In genomic region chr19:41670473-41670872, GRCm38 (mm10) we compare ENCODE assay signal across 10 mouse cellular contexts.
DNase-seq lines count a peak whose midpoint lies in the region; ATAC-seq and TF ChIP-seq lines count a peak whose summit lies in the region.
"Had no signal": no experiment of that assay in that cellular context is flagged by ENCODE, and none has a peak within 500 bp of the region (broad histone marks: within the 10 kb centered on the region; RNA-seq: fewer than 3 reads in every experiment).

No protein-coding gene starts in this region.

- H3K27me3 ChIP-seq in liver, adult 2 months (ENCODE audit: control insufficient read depth, insufficient read depth, low read length): no peaks in the 10 kb centered on the region
- peaks cover 10% of the 10 kb centered on the region; the same call in 1 of the 2 replicates for H3K27me3 ChIP-seq in liver, postnatal 0 days (ENCODE audit: insufficient read depth, low read length)
- no peaks in the 10 kb centered on the region for H3K27me3 ChIP-seq in forebrain, embryonic 16.5 days (replicated peaks; ENCODE audit: control insufficient read depth, insufficient read depth, low read length)
- H3K27me3 ChIP-seq in neural tube, embryonic 11.5 days (ENCODE audit: control insufficient read depth, insufficient read depth, low read length): no peaks in the 10 kb centered on the region

- no peak for TF ChIP-seq CTCF in liver, adult 2 months (IDR thresholded peaks at IDR 0.05; ENCODE audit: low read depth, low read length)
- TF ChIP-seq CTCF in liver, postnatal 0 days (IDR thresholded peaks at IDR 0.05; ENCODE audit: low read depth): no peak

- H3K27ac ChIP-seq in liver, adult 2 months (replicated peaks; ENCODE audit: insufficient read depth, low read depth, low read length): no peak overlapping the region
- no peak overlapping the region for H3K27ac ChIP-seq in liver, postnatal 0 days (ENCODE audit: low read depth)
- peak overlapping the region; percentile 34; the same call in 1 of the 2 replicates for H3K27ac ChIP-seq in forebrain, embryonic 16.5 days (ENCODE audit: low read length)
- H3K27ac ChIP-seq in neural tube, embryonic 11.5 days (ENCODE audit: low read depth, low read length): peak overlapping the region; percentile 46
- H3K27ac ChIP-seq: liver, embryonic 14.5 days had no signal

- peak; percentile 6 for DNase-seq in liver, adult 2 months (ENCODE audit: extremely low read depth, low read depth, low spot score)
- DNase-seq in liver, postnatal 0 days: no peak
- DNase-seq in adrenal gland, postnatal 25 days: peak; percentile 25
- DNase-seq in neural tube, embryonic 11.5 days (ENCODE audit: low spot score): no peak
- no peak for DNase-seq in ovary, postnatal 36 days (ENCODE audit: low spot score)
- no peak for DNase-seq in thymus, postnatal 25 days
- DNase-seq in left cerebral cortex, adult 18-20 months (ENCODE audit: low spot score in 2 of 2): no peak
- DNase-seq: right cerebral cortex, postnatal 4 days had no signal

- no peak overlapping the region for H3K4me2 ChIP-seq in liver, postnatal 0 days (ENCODE audit: low read depth, low read length)
- no peak overlapping the region for H3K4me2 ChIP-seq in forebrain, embryonic 16.5 days (ENCODE audit: low read length)
- H3K4me2 ChIP-seq in neural tube, embryonic 11.5 days (ENCODE audit: low read depth): no peak overlapping the region

- H3K36me3 ChIP-seq in liver, adult 2 months (ENCODE audit: control insufficient read depth, insufficient read depth, low read length): no peaks in the 10 kb centered on the region
- no peaks in the 10 kb centered on the region for H3K36me3 ChIP-seq in liver, postnatal 0 days (replicated peaks; ENCODE audit: insufficient read depth, low read length)
- H3K36me3 ChIP-seq in forebrain, embryonic 16.5 days (ENCODE audit: control insufficient read depth, insufficient read depth): no peaks in the 10 kb centered on the region
- H3K36me3 ChIP-seq in neural tube, embryonic 11.5 days (ENCODE audit: control insufficient read depth, insufficient read depth, low read length): no peaks in the 10 kb centered on the region

- H3K4me3 ChIP-seq in liver, adult 2 months (ENCODE audit: insufficient read depth, low read depth, low read length): no peak overlapping the region
- H3K4me3 ChIP-seq in liver, postnatal 0 days (ENCODE audit: low read depth, low read length): no peak overlapping the region
- no peak overlapping the region for H3K4me3 ChIP-seq in forebrain, embryonic 16.5 days (replicated peaks; ENCODE audit: low read length)
- H3K4me3 ChIP-seq in neural tube, embryonic 11.5 days (ENCODE audit: low read depth, low read length): no peak overlapping the region

- H3K4me1 ChIP-seq in liver, adult 2 months (ENCODE audit: control insufficient read depth, insufficient read depth, low read length): no peaks in the 10 kb centered on the region
- no peaks in the 10 kb centered on the region for H3K4me1 ChIP-seq in liver, postnatal 0 days (ENCODE audit: insufficient read depth)
- peaks cover 24% of the 10 kb centered on the region for H3K4me1 ChIP-seq in forebrain, embryonic 16.5 days (replicated peaks; ENCODE audit: control insufficient read depth, insufficient read depth, low read length)
- peaks cover 37% of the 10 kb centered on the region for H3K4me1 ChIP-seq in neural tube, embryonic 11.5 days (ENCODE audit: control insufficient read depth, insufficient read depth, low read length)

- no peaks in the 10 kb centered on the region for H3K79me2 ChIP-seq in liver, adult 2 months (ENCODE audit: control insufficient read depth, insufficient read depth, low read length)

- TF ChIP-seq POLR2A in liver, adult 2 months (IDR thresholded peaks at IDR 0.05; ENCODE audit: extremely low read depth, insufficient read depth, low read length): no peak

- no peak for TF ChIP-seq EP300 in liver, postnatal 0 days (IDR thresholded peaks at IDR 0.05; ENCODE audit: low read depth)

- H3K9ac ChIP-seq in liver, adult 2 months (ENCODE audit: low read depth, low read length): no peak overlapping the region
- no peak overlapping the region for H3K9ac ChIP-seq in liver, postnatal 0 days (replicated peaks)
- H3K9ac ChIP-seq in forebrain, embryonic 16.5 days (replicated peaks; ENCODE audit: low read depth, low read length): no peak overlapping the region
- no peak overlapping the region for H3K9ac ChIP-seq in neural tube, embryonic 11.5 days (ENCODE audit: low read length)
- H3K9ac ChIP-seq: liver, embryonic 14.5 days had no signal

- ATAC-seq in liver, postnatal 0 days: no peak
- no peak for ATAC-seq in forebrain, embryonic 16.5 days
- 0 out of 2 replicates have a peak, but pooled peaks have one; percentile 24 for ATAC-seq in neural tube, embryonic 11.5 days (ENCODE audit: insufficient read depth, low FRiP score, low TSS enrichment)

- H3K9me3 ChIP-seq in liver, postnatal 0 days (ENCODE audit: low read length): no peaks in the 10 kb centered on the region
- no peaks in the 10 kb centered on the region for H3K9me3 ChIP-seq in forebrain, embryonic 16.5 days (ENCODE audit: control insufficient read depth, low read length)
- H3K9me3 ChIP-seq in neural tube, embryonic 11.5 days (ENCODE audit: control insufficient read depth, low read length): no peaks in the 10 kb centered on the region

- 39% methylated on average over 5 of the region's 5 CpGs for WGBS in liver, adult 2 months
- WGBS in liver, postnatal 0 days (ENCODE audit: insufficient replicate concordance): 36% methylated on average over 5 of the region's 5 CpGs
- WGBS in forebrain, embryonic 16.5 days: 44% methylated on average over 5 of the region's 5 CpGs
- WGBS in neural tube, embryonic 11.5 days: 2% methylated on average over 5 of the region's 5 CpGs

Comparison
In these comparisons a context has a peak if more than half of its experiments do, and no peak if none do; other contexts are left out.
1. DNase-seq: peak in liver, adult 2 months (single experiment) and adrenal gland, postnatal 25 days (single experiment); none in liver, postnatal 0 days (single experiment), neural tube, embryonic 11.5 days (single experiment), ovary, postnatal 36 days (single experiment), thymus, postnatal 25 days (single experiment) and left cerebral cortex, adult 18-20 months (0 of 2).
2. H3K27ac ChIP-seq: peak in forebrain, embryonic 16.5 days (single experiment) and neural tube, embryonic 11.5 days (single experiment); none in liver, adult 2 months (single experiment) and liver, postnatal 0 days (single experiment).